Mouse (Mus musculus): ENCODE measurements at regions not wholly inside any gene's neighbourhood (a gene's known extent, or its start where the extent isn't known, plus 50 kb on each side); places are given as distances from the start of the nearest gene placed in this dataset.

GRCm38 (mm10) chr10:66558097-66558840, 537.7 kb upstream of the Jmjd1c start:
- no peak for TF ChIP-seq CTCF (IDR thresholded peaks at IDR 0.05; ENCODE audit: extremely low read depth, insufficient read depth, insufficient read length, insufficient replicate concordance)
- TF ChIP-seq POLR2A (IDR thresholded peaks at IDR 0.05; ENCODE audit: low read depth, low read length) = no peak
